Comparison of ENCODE assay signal across 17 mouse cellular contexts in the genomic region with DNA sequence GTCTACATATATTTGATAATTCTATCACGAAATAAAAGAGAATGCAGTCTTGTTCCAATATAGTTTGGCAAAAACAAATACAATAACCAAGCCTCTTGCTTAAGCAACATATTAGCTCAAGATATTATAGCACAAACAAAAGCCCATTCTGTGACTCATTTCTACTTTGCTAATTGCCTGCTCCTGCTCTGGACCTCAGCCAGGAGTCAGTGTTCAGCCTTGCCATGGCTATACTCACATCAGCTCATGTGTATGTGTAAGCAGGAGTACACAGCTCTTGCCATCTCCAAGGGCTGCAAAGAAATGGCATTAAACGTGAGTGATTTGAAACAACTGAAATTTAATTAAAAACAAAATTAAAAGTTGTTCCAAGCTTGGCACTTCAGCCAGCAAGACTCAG.
DNase-seq lines count a peak whose midpoint lies in the region; ATAC-seq lines count a peak whose summit lies in the region.
"Had no signal": no experiment of that assay in that cellular context is flagged by ENCODE, and none has a peak within 500 bp of the region (broad histone marks: within the 10 kb centered on the region; RNA-seq: fewer than 3 reads in every experiment).

No protein-coding gene starts in this region.

- no peaks in the 10 kb centered on the region for H3K9me3 ChIP-seq in hindbrain, embryonic 15.5 days
- no peaks in the 10 kb centered on the region for H3K9me3 ChIP-seq in hindbrain, embryonic 11.5 days (ENCODE audit: control insufficient read depth, low read length)
- H3K9me3 ChIP-seq: heart, embryonic 13.5 days; limb, embryonic 10.5 days; liver, embryonic 12.5 days had no signal

- no peaks in the 10 kb centered on the region for H3K4me1 ChIP-seq in hindbrain, embryonic 15.5 days (replicated peaks)
- H3K4me1 ChIP-seq in hindbrain, embryonic 11.5 days (replicated peaks; ENCODE audit: control insufficient read depth, insufficient read depth, low read length): no peaks in the 10 kb centered on the region
- H3K4me1 ChIP-seq: heart, embryonic 13.5 days; liver, embryonic 12.5 days had no signal

- no peak for DNase-seq in hindbrain, embryonic 11.5 days (ENCODE audit: low spot score)
- DNase-seq in MN1 (ENCODE audit: low spot score): peak; percentile 16
- DNase-seq in Muller cell, postnatal 12 days (ENCODE audit: inconsistent ontology term): peak; percentile 62
- peak; percentile 49 to 71 for DNase-seq in cerebellum, postnatal 25 days
- no peak for DNase-seq in heart, adult 11 months
- DNase-seq in layer of hippocampus, adult 8-10 months (ENCODE audit: low spot score in 2 of 2): no peak
- DNase-seq: adrenal gland, postnatal 14 days; gastrocnemius, postnatal 36 days; heart, postnatal 4 days; kidney, adult 2 months; kidney, postnatal 25 days; layer of hippocampus, postnatal 36 days had no signal

- peak; percentile 69; the same call in 1 of the 2 replicates for ATAC-seq in hindbrain, embryonic 15.5 days (ENCODE audit: low FRiP score, low read depth)
- no peak for ATAC-seq in hindbrain, embryonic 11.5 days (ENCODE audit: low FRiP score)
- ATAC-seq: CD4-positive, CD25-positive, alpha-beta regulatory T cell, adult 4 months; liver, embryonic 12.5 days had no signal

- H3K4me2 ChIP-seq in hindbrain, embryonic 15.5 days: no peak overlapping the region
- H3K4me2 ChIP-seq in hindbrain, embryonic 11.5 days (replicated peaks; ENCODE audit: low read depth, low read length): no peak overlapping the region
- H3K4me2 ChIP-seq: heart, embryonic 13.5 days; liver, embryonic 12.5 days had no signal

- WGBS in hindbrain, embryonic 15.5 days: 60% methylated on average over 2 of the region's 2 CpGs
- 76% methylated on average over 2 of the region's 2 CpGs for WGBS in hindbrain, embryonic 11.5 days

- H3K36me3 ChIP-seq in hindbrain, embryonic 15.5 days: no peaks in the 10 kb centered on the region
- no peaks in the 10 kb centered on the region for H3K36me3 ChIP-seq in hindbrain, embryonic 11.5 days (ENCODE audit: control insufficient read depth, insufficient read depth, low read length)
- H3K36me3 ChIP-seq: heart, embryonic 13.5 days; limb, embryonic 10.5 days; liver, embryonic 12.5 days had no signal

- no peak overlapping the region for H3K4me3 ChIP-seq in hindbrain, embryonic 15.5 days
- no peak overlapping the region for H3K4me3 ChIP-seq in hindbrain, embryonic 11.5 days (ENCODE audit: low read depth, low read length)
- H3K4me3 ChIP-seq: heart, embryonic 13.5 days; limb, embryonic 10.5 days; liver, embryonic 12.5 days had no signal

- no peaks in the 10 kb centered on the region for H3K27me3 ChIP-seq in hindbrain, embryonic 15.5 days
- H3K27me3 ChIP-seq in hindbrain, embryonic 11.5 days (ENCODE audit: control insufficient read depth, insufficient read depth, low read length): no peaks in the 10 kb centered on the region
- H3K27me3 ChIP-seq: heart, embryonic 13.5 days; liver, embryonic 12.5 days had no signal

- H3K27ac ChIP-seq in hindbrain, embryonic 15.5 days (replicated peaks): no peak overlapping the region
- no peak overlapping the region for H3K27ac ChIP-seq in hindbrain, embryonic 11.5 days (ENCODE audit: low read depth, low read length)
- H3K27ac ChIP-seq: heart, embryonic 13.5 days; limb, embryonic 10.5 days; liver, embryonic 12.5 days had no signal

- no peak overlapping the region for H3K9ac ChIP-seq in hindbrain, embryonic 15.5 days
- no peak overlapping the region for H3K9ac ChIP-seq in hindbrain, embryonic 11.5 days (ENCODE audit: low read depth, low read length)
- H3K9ac ChIP-seq: heart, embryonic 13.5 days; liver, embryonic 12.5 days had no signal

Comparison
In these comparisons a context has a peak if more than half of its experiments do, and no peak if none do; other contexts are left out.
1. DNase-seq: peak in MN1 (single experiment), Muller cell, postnatal 12 days (single experiment) and cerebellum, postnatal 25 days (2 of 2); none in hindbrain, embryonic 11.5 days (single experiment), heart, adult 11 months (single experiment) and layer of hippocampus, adult 8-10 months (0 of 2).